Mouse (Mus musculus): ENCODE results near the gene Vmn1r208. TPM values are rescaled to one million over a fixed set of nuclear protein-coding genes. Genes with fewer than 3 reads are reported as not detected.

Gene Vmn1r208
- not detected in 2 replicates for polyA plus RNA-seq (2012; rRNA removed)

GRCm38 (mm10) chr13:22777300-22777699 is at the start of gene Vmn1r208:
Gene Vmn1r208, minus strand, starts transcription at chr13:22777400.

GRCm38 (mm10) chr13:22809582-22809981 is 32.4 kb upstream of the Vmn1r208 start, which contains the start of gene Vmn1r209:
Gene Vmn1r209, minus strand, starts transcription at chr13:22809682.

GRCm38 (mm10) chr13:22729529-22729928 is 47.7 kb downstream of the Vmn1r208 start, which contains the start of gene Vmn1r207-ps:
Gene Vmn1r207-ps, minus strand, starts transcription at chr13:22729629.

Other genes starting within 250 kb of the Vmn1r208 start
- gene Vmn1r204, start 224.2 kb downstream of the Vmn1r208 start, polyA plus RNA-seq (2012; rRNA removed): not detected in 2 replicates
- not detected in 2 replicates for gene Vmn1r205, start 184.4 kb downstream of the Vmn1r208 start, polyA plus RNA-seq (2012; rRNA removed)
- not detected in 2 replicates for gene Vmn1r206, start 153.1 kb downstream of the Vmn1r208 start, polyA plus RNA-seq (2012; rRNA removed)
- not detected in 2 replicates for gene Vmn1r207-ps, start 47.8 kb downstream of the Vmn1r208 start, polyA plus RNA-seq (2012; rRNA removed)
- not detected in 2 replicates for gene Vmn1r209, start 32.3 kb upstream of the Vmn1r208 start, polyA plus RNA-seq (2012; rRNA removed)
- gene Vmn1r210, start 53.9 kb upstream of the Vmn1r208 start, polyA plus RNA-seq (2012; rRNA removed): not detected in 2 replicates
- not detected in 2 replicates for gene Vmn1r211, start 80.2 kb upstream of the Vmn1r208 start, polyA plus RNA-seq (2012; rRNA removed)
- gene Vmn1r212, start 106.8 kb upstream of the Vmn1r208 start, polyA plus RNA-seq (2012; rRNA removed): not detected in 2 replicates
- not detected in 2 replicates for gene Vmn1r213, start 230.3 kb upstream of the Vmn1r208 start, polyA plus RNA-seq (2012; rRNA removed)

Measured in liver, embryonic 18 days (tissue).